Comparison of ENCODE assay signal across 9 mouse cellular contexts in the genomic region with DNA sequence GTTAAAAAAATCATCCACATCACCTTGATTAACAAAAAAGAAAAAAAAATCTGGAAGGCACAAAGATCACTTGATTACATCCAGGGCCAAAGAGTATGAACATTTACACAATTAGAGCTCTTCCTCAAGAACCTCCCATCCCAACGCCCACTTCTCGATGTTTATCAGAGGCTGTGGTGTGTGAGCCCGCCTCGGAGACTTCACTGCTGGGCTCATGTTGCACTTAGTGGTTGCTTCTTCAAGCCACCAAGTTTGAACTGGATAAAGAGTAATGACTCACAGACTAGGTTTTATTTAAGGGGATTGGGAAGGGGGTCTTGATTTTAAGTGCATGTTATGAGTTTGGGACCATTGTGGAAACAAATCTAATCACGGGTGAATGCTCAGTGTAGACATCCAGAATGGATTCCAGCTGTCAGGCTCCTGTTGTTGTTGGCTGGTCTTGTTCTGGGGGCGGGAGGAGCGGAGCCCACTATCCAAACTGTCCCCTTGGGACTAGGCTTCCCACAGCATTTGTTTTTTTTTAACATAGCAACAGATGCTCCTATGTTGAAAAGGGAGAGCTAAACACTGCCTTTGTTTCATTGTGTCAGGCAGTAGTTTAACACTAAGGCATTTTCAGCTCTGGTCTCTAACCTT.
DNase-seq lines count a peak whose midpoint lies in the region; ATAC-seq and TF ChIP-seq lines count a peak whose summit lies in the region.
"Had no signal": no experiment of that assay in that cellular context is flagged by ENCODE, and none has a peak within 500 bp of the region (broad histone marks: within the 10 kb centered on the region; RNA-seq: fewer than 3 reads in every experiment).

No protein-coding gene starts in this region.

- H3K9ac ChIP-seq in heart, embryonic 16.5 days (ENCODE audit: low read length) = 0 out of 2 replicates have a peak overlapping the region, but pooled peaks have one; percentile 7

- WGBS in heart, embryonic 16.5 days = 42% methylated on average over 7 of the region's 7 CpGs

- no peaks in the 10 kb centered on the region for H3K36me3 ChIP-seq in testis, adult 2 months (ENCODE audit: control insufficient read depth, insufficient read depth, low read length)
- no peaks in the 10 kb centered on the region for H3K36me3 ChIP-seq in heart, embryonic 16.5 days (ENCODE audit: control insufficient read depth, insufficient read depth)
- H3K36me3 ChIP-seq: G1E had no signal

- no peak for TF ChIP-seq POLR2A in testis, adult 2 months (IDR thresholded peaks at IDR 0.05; ENCODE audit: control insufficient read depth, low read depth, low read length)

- H3K4me2 ChIP-seq in heart, embryonic 16.5 days (ENCODE audit: low read depth, low read length) = no peak overlapping the region

- no peaks in the 10 kb centered on the region for H3K27me3 ChIP-seq in testis, adult 2 months (ENCODE audit: control insufficient read depth, insufficient read depth, low read length)
- H3K27me3 ChIP-seq in heart, embryonic 16.5 days (ENCODE audit: control insufficient read depth, insufficient read depth, low read length) = no peaks in the 10 kb centered on the region

- peak overlapping the region; percentile 21; the same call in 1 of the 2 replicates for H3K27ac ChIP-seq in testis, adult 2 months (ENCODE audit: control insufficient read depth, insufficient read depth, low read depth, low read length)
- peak overlapping the region; percentile 87 for H3K27ac ChIP-seq in heart, embryonic 16.5 days (ENCODE audit: low read length)

- DNase-seq in testis, postnatal 10 days (ENCODE audit: low spot score) = no peak
- DNase-seq in kidney, postnatal 14 days = peak; percentile 66
- DNase-seq in urinary bladder, postnatal 14 days (ENCODE audit: low spot score) = no peak
- DNase-seq in layer of hippocampus, postnatal 36 days = no peak
- DNase-seq in adrenal gland, postnatal 36 days = no peak
- DNase-seq in cerebellum, adult 9-11 months = no peak

- no peaks in the 10 kb centered on the region; the same call in none of the 2 replicates for H3K4me1 ChIP-seq in testis, adult 2 months (ENCODE audit: control insufficient read depth, insufficient read depth, low read length)
- peaks cover 44% of the 10 kb centered on the region for H3K4me1 ChIP-seq in heart, embryonic 16.5 days (ENCODE audit: control insufficient read depth, insufficient read depth, low read length)

- no peak for TF ChIP-seq CTCF in testis, adult 2 months (IDR thresholded peaks at IDR 0.05; ENCODE audit: control insufficient read depth, insufficient read depth, insufficient replicate concordance, low read depth, low read length)

- no peak overlapping the region for H3K4me3 ChIP-seq in testis, adult 2 months (ENCODE audit: control insufficient read depth, low read depth, low read length)
- no peak overlapping the region for H3K4me3 ChIP-seq in heart, embryonic 16.5 days (ENCODE audit: low read length)

- peak; percentile 51 for ATAC-seq in heart, embryonic 16.5 days (replicated peaks; ENCODE audit: extremely low read depth, insufficient read depth, low FRiP score)

- H3K9me3 ChIP-seq in heart, embryonic 16.5 days (replicated peaks; ENCODE audit: control insufficient read depth, low read length) = no peaks in the 10 kb centered on the region
- H3K9me3 ChIP-seq: G1E had no signal
